Mouse (Mus musculus) intestine, embryonic 15.5 days (tissue): ENCODE measurements around the gene Olfr1178. TPM values are rescaled to one million over a fixed set of nuclear protein-coding genes. Genes with fewer than 3 reads are reported as not detected.

Experiments
- ATAC-seq: fragments of 200-750 bp; cut with Nextera tagmentation; 2 replicates; pipeline ENCODE4 v1.8.0; 2017; ENCODE audit warnings: moderate TSS enrichment, moderate library complexity
- H3K27ac ChIP-seq: fragments of 300-500 bp; sonication (generic); 2 replicates; pipeline ENCODE4 v1.5.1; 2015; ENCODE audit warnings: mild to moderate bottlenecking, inconsistent platforms
- H3K27me3 ChIP-seq: fragments of 300-500 bp; sonication (generic); replicated peaks from 2 replicates; pipeline ENCODE4 v1.6.1; 2015; ENCODE audit warnings: inconsistent platforms
- H3K36me3 ChIP-seq: fragments of 300-500 bp; sonication (generic); 2 replicates; pipeline ENCODE4 v1.6.1; 2015; ENCODE audit warnings: inconsistent platforms
- H3K4me1 ChIP-seq: fragments of 300-500 bp; sonication (generic); replicated peaks from 2 replicates; pipeline ENCODE4 v1.6.1; 2015; ENCODE audit warnings: inconsistent platforms
- H3K4me2 ChIP-seq: fragments of 300-500 bp; sonication (generic); replicated peaks from 2 replicates; pipeline ENCODE4 v1.6.1; 2015; ENCODE audit warnings: mild to moderate bottlenecking, inconsistent platforms
- H3K4me3 ChIP-seq: fragments of 300-500 bp; sonication (generic); replicated peaks from 2 replicates; pipeline ENCODE4 v1.5.1; 2015; ENCODE audit warnings: inconsistent platforms
- H3K9ac ChIP-seq: fragments of 300-500 bp; sonication (generic); 2 replicates; pipeline ENCODE4 v1.6.1; 2015; ENCODE audit warnings: inconsistent platforms
- H3K9me3 ChIP-seq: fragments of 300-500 bp; sonication (generic); 2 replicates; pipeline ENCODE4 v1.6.1; 2016; ENCODE audit warnings: inconsistent platforms
- WGBS: fragments of 180-500 bp; shearing (Covaris S2); methylation state at CpG from one replicate; pipeline ENCODE4 v1.1.7; 2015; 5-methylcytosine and 5-hydroxymethylcytosine counted together
- polyA plus RNA-seq: library from polyadenylated mRNA; unstranded; fragments of >200 nt; fragmentation: Nextera tagmentation; extraction: Ambion mirVana; gene quantifications from 2 replicates; pipeline ENCODE4 v1.2.1, GENCODE M21; 2015

Gene Olfr1178
- polyA plus RNA-seq, result not detected in 2 replicates

DNA sequence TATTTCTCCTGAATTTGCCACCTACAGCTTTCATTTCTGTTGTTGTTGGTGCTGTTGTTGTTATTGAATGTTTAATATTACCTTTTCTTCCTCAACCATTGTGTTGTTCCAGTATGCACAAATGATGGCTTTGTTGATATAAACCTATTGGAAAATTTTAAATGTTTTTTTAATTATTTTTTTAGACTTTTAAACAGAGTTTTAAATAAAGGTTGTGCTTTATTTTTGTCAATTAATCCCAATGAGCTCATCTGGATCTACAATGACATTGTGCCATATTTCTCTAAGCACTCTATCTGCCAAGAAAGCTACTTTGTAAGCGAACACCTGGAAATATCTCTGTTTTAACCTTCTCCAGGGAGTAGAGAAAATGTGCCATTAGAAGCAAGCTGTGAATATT is at the start of gene Olfr1178:
TSS of gene Olfr1178 (plus strand) at position 301 of the 400 bp plus-strand sequence.
- WGBS, result 85% methylated on average over 1 of the region's 1 CpGs
- Histone ChIP-seq H3K27ac (no peak within 1 kb of the TSS), H3K4me2 (no peak within 1 kb of the TSS), H3K4me1 (no peaks in the 10 kb centered on the region), H3K36me3 (no peaks in the 10 kb centered on the region), H3K27me3 (no peaks in the 10 kb centered on the region), H3K9ac (no peak within 1 kb of the TSS), H3K4me3 (no peak within 1 kb of the TSS), H3K9me3 (no peaks in the 10 kb centered on the region)
- no peak for ATAC-seq

DNA sequence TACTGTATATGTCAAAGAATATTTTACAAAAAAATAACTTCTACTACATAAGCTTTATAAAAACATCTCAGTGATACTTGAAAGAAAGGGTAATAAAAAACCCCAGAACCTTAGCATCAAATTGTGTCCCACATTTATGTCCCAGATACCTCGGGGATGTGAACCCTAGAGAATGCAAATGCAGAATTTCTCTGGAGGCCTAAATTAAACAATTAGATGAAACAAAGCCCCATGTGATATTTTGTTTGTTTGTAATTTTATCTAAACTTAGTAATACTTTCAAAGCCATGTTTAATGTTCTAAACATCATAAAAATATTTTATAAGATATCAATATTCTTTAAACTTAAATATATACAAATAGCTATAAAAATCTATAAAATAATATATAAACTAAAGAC is 40.5 kb upstream of the Olfr1178 start, which contains the start of gene Olfr1177-ps:
TSS of gene Olfr1177-ps (minus strand) at position 101 of the 400 bp plus-strand sequence.
- H3K4me3 ChIP-seq, result no peak within 1 kb of the TSS
- H3K4me2 ChIP-seq, result no peak within 1 kb of the TSS
- no peaks in the 10 kb centered on the region for H3K36me3 ChIP-seq
- 79% methylated on average over 1 of the region's 1 CpGs for WGBS
- H3K9me3 ChIP-seq, result no peaks in the 10 kb centered on the region
- no peak for ATAC-seq
- no peaks in the 10 kb centered on the region for H3K27me3 ChIP-seq
- no peak within 1 kb of the TSS for H3K9ac ChIP-seq
- H3K27ac ChIP-seq, result no peak within 1 kb of the TSS
- H3K4me1 ChIP-seq, result no peaks in the 10 kb centered on the region

DNA sequence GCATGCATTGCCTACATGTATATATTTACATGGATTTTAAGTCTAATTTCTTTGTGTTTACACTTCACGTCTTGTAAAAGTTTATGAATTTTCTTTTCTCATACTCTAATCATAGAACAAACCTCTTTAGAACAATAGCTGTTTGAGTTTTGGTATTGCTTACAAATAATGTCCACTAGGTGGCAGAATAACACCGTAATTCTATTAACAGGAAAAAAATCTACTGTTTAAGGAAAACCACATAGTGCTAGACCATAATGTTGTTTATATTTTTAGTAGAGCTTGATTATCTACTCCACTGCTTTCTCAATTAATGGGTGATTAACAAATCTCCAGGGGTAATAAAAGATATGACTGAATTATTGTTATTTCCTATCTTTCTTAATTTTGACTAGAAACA is 30.6 kb upstream of the Olfr1178 start:
- no peak for ATAC-seq
- Histone ChIP-seq H3K9me3 (no peaks in the 10 kb centered on the region), H3K4me3 (no peak overlapping the region), H3K9ac (no peak overlapping the region), H3K27me3 (no peaks in the 10 kb centered on the region), H3K4me2 (no peak overlapping the region), H3K4me1 (no peaks in the 10 kb centered on the region), H3K27ac (no peak overlapping the region), H3K36me3 (no peaks in the 10 kb centered on the region)
- 1% methylated on average over 2 of the region's 2 CpGs for WGBS

DNA sequence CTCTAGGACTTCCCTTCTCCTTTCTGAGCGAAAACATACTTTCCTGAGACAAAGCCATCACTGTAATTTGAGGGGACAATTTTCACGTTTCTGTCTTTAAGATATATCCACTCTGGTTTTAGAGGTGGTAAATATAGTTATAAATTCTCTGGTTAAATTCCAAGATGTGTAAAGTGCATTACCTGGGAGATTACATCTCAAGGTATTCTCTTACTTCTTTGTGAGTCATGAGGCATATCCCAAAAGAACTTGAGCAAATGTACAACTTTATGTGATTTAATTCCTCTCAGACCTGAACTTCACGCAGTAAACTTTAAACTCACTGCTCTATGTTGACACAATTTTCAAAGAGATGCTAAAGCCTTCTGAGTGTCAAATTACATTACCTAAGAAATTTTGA is 19.5 kb downstream of the Olfr1178 start, which contains the start of gene Olfr1179:
TSS of gene Olfr1179 (minus strand) at position 101 of the 400 bp plus-strand sequence.
- Histone ChIP-seq H3K27ac (no peak within 1 kb of the TSS), H3K9me3 (no peaks in the 10 kb centered on the region), H3K4me1 (no peaks in the 10 kb centered on the region), H3K36me3 (no peaks in the 10 kb centered on the region), H3K4me3 (no peak within 1 kb of the TSS), H3K27me3 (no peaks in the 10 kb centered on the region), H3K9ac (no peak within 1 kb of the TSS), H3K4me2 (no peak within 1 kb of the TSS)
- 69% methylated on average over 3 of the region's 3 CpGs for WGBS
- ATAC-seq, result no peak

DNA sequence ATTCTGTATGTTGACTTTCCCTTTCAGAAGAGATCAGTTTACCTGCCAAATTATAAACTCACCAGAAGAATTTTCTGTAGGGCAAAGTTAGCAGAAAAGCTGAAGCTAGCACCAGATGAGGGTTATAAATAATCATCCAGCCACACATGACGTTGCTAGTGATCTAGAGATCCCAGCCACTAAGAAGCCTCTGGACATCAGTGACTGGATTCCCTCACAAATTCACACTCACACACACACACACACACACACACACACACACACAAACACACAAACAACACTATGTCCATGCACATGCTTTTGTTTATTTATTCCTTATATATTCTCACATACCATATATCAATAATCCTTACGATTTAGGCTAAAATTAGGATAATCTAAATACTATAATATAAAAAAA is 32.2 kb downstream of the Olfr1178 start, which contains the start of gene Olfr1180:
TSS of gene Olfr1180 (minus strand) at position 101 of the 400 bp plus-strand sequence.
- no peak for ATAC-seq
- Histone ChIP-seq H3K9ac (no peak within 1 kb of the TSS), H3K4me3 (no peak within 1 kb of the TSS), H3K4me1 (no peaks in the 10 kb centered on the region), H3K36me3 (no peaks in the 10 kb centered on the region), H3K4me2 (no peak within 1 kb of the TSS), H3K27ac (no peak within 1 kb of the TSS), H3K27me3 (no peaks in the 10 kb centered on the region), H3K9me3 (no peaks in the 10 kb centered on the region)
- WGBS, result 70% methylated on average over 2 of the region's 2 CpGs

DNA sequence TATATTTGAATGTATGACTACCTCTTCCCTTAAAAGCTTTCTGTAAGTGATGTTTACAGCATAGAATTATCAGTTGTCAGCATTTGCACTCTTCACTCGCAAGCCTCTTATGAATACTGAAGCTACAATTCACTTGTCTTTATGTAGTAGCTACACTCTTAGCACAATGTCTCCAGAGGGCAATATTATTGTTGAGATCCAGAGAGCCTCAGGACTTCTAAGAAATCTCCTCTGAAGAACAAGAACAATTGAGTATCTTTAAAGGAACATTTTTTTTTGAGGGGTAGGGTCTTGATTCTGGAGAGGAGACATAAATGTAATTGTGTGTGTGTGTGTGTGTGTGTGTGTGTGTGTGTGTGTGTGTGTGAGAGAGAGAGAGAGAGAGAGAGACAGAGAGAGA is 39.2 kb downstream of the Olfr1178 start, which contains the start of gene Olfr1181:
TSS of gene Olfr1181 (minus strand) at position 101 of the 400 bp plus-strand sequence.
- no peaks in the 10 kb centered on the region for H3K27me3 ChIP-seq
- no peaks in the 10 kb centered on the region for H3K9me3 ChIP-seq
- H3K36me3 ChIP-seq, result no peaks in the 10 kb centered on the region
- H3K4me2 ChIP-seq, result no peak within 1 kb of the TSS
- no peak for ATAC-seq
- 79% methylated on average over 1 of the region's 1 CpGs for whole genome bisulfite sequencing
- no peak within 1 kb of the TSS for H3K4me3 ChIP-seq
- H3K27ac ChIP-seq, result no peak within 1 kb of the TSS
- no peaks in the 10 kb centered on the region for H3K4me1 ChIP-seq
- no peak within 1 kb of the TSS for H3K9ac ChIP-seq

DNA sequence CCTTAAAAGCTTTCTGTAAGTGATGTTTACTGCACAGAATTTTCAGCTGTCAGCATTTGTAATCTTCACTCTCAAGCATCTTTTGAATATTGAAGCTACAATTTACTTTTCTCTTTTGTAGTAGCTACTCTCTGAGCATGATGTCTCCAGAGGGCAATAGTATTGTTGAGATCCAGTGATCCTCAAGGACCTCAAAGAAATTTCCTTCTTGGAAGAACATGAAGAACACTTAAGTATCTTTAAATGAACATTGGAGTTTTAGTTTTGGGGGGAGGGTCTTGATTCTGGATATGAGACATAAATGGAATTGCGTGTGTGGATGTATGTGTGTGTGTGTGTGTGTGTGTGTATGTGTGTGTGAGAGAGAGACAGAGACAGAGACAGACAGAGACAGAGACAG is 62.2 kb downstream of the Olfr1178 start, which contains the start of gene Gm13757:
TSS of gene Gm13757 (minus strand) at position 101 of the 400 bp plus-strand sequence.
- no peak for ATAC-seq
- H3K27ac ChIP-seq, result no peak within 1 kb of the TSS
- 82% methylated on average over 1 of the region's 1 CpGs for WGBS
- H3K4me1 ChIP-seq, result no peaks in the 10 kb centered on the region
- no peaks in the 10 kb centered on the region for H3K36me3 ChIP-seq
- no peaks in the 10 kb centered on the region for H3K9me3 ChIP-seq
- no peaks in the 10 kb centered on the region for H3K27me3 ChIP-seq
- H3K4me2 ChIP-seq, result no peak within 1 kb of the TSS
- H3K9ac ChIP-seq, result no peak within 1 kb of the TSS
- no peak within 1 kb of the TSS for H3K4me3 ChIP-seq

Other genes with a start within 250 kb of the Olfr1178 start
- not detected in 2 replicates for gene Olfr1167, start 231.9 kb upstream of the Olfr1178 start, polyA plus RNA-seq
- gene Olfr1168, start 205.2 kb upstream of the Olfr1178 start, polyA plus RNA-seq, result not detected in 2 replicates
- gene Olfr1170, start 158.7 kb upstream of the Olfr1178 start, polyA plus RNA-seq, result not detected in 2 replicates
- not detected in 2 replicates for gene Olfr1173, start 107.2 kb upstream of the Olfr1178 start, polyA plus RNA-seq
- not detected in 2 replicates for gene Olfr1174-ps, start 71.9 kb upstream of the Olfr1178 start, polyA plus RNA-seq
- gene Olfr1175-ps, start 59.8 kb upstream of the Olfr1178 start, polyA plus RNA-seq, result not detected in 2 replicates
- gene Olfr1176, start 50.3 kb upstream of the Olfr1178 start, polyA plus RNA-seq, result not detected in 2 replicates
- gene Olfr1177-ps, start 40.6 kb upstream of the Olfr1178 start, polyA plus RNA-seq, result not detected in 2 replicates
- not detected in 2 replicates for gene Olfr1179, start 19.4 kb downstream of the Olfr1178 start, polyA plus RNA-seq
- gene Olfr1180, start 32.1 kb downstream of the Olfr1178 start, polyA plus RNA-seq, result not detected in 2 replicates
- gene Olfr1181, start 39.1 kb downstream of the Olfr1178 start, polyA plus RNA-seq, result not detected in 2 replicates
- gene Gm13757, start 62.1 kb downstream of the Olfr1178 start, polyA plus RNA-seq, result not detected in 2 replicates
- gene Olfr1183, start 67.8 kb downstream of the Olfr1178 start, polyA plus RNA-seq, result not detected in 2 replicates
- not detected in 2 replicates for gene Olfr1184, start 96.5 kb downstream of the Olfr1178 start, polyA plus RNA-seq
- not detected in 2 replicates for gene Olfr1185-ps1, start 106.3 kb downstream of the Olfr1178 start, polyA plus RNA-seq
- gene Olfr1186, start 131.5 kb downstream of the Olfr1178 start, polyA plus RNA-seq, result not detected in 2 replicates
- not detected in 2 replicates for gene Olfr1188, start 169.9 kb downstream of the Olfr1178 start, polyA plus RNA-seq
- gene Olfr1189, start 199.4 kb downstream of the Olfr1178 start, polyA plus RNA-seq, result not detected in 2 replicates